Mouse (Mus musculus): ENCODE results near the gene Olfr697.
"Not testable (repeated sequence)": the region's sequence is repeated elsewhere in the genome, so short reads cannot be mapped to it uniquely, and the experiment has no call there.

Gene Olfr697

GRCm38 (mm10) chr7:106742343-106742742 is at the start of gene Olfr697:
Gene Olfr697, minus strand, starts transcription at chr7:106742443.
- DNase-seq (ENCODE audit: low spot score in 2 of 2) = no peak

GRCm38 (mm10) chr7:106788330-106788729 is 46.1 kb upstream of the Olfr697 start:
- no peak for DNase-seq (ENCODE audit: low spot score in 2 of 2)

- not testable (repeated sequence) for DNase-seq (ENCODE audit: low spot score in 2 of 2)
Observed at GRCm38 (mm10) chr7:106761008-106761407, 18.8 kb upstream of the Olfr697 start.

GRCm38 (mm10) chr7:106758800-106759199 is 16.6 kb upstream of the Olfr697 start:
- DNase-seq (ENCODE audit: low spot score in 2 of 2) = peak in 1 of 2 experiments; percentile 9

GRCm38 (mm10) chr7:106755297-106755696 is 13.1 kb upstream of the Olfr697 start, which contains the start of gene Olfr698:
Gene Olfr698, minus strand, starts transcription at chr7:106755397.
- no peak for DNase-seq (ENCODE audit: low spot score in 2 of 2)

GRCm38 (mm10) chr7:106745811-106746210 is 3.6 kb upstream of the Olfr697 start:
- no peak for DNase-seq (ENCODE audit: low spot score in 2 of 2)

- DNase-seq (ENCODE audit: low spot score in 2 of 2) = no peak
Observed at GRCm38 (mm10) chr7:106737028-106737427, 5.2 kb downstream of the Olfr697 start.

GRCm38 (mm10) chr7:106733717-106734116 is 8.5 kb downstream of the Olfr697 start:
- DNase-seq (ENCODE audit: low spot score in 2 of 2) = no peak

- DNase-seq (ENCODE audit: low spot score in 2 of 2) = not testable (repeated sequence)
Observed at GRCm38 (mm10) chr7:106725654-106726053, 16.6 kb downstream of the Olfr697 start.

GRCm38 (mm10) chr7:106716296-106716695 is 25.9 kb downstream of the Olfr697 start, which contains the start of gene Olfr695:
Gene Olfr695, minus strand, starts transcription at chr7:106716396.
- no peak for DNase-seq (ENCODE audit: low spot score in 2 of 2)

GRCm38 (mm10) chr7:106711463-106711862 is 30.8 kb downstream of the Olfr697 start:
- no peak for DNase-seq (ENCODE audit: low spot score in 2 of 2)

- DNase-seq (ENCODE audit: low spot score in 2 of 2) = not testable (repeated sequence)
Observed at GRCm38 (mm10) chr7:106707705-106708104, 34.5 kb downstream of the Olfr697 start.

- no peak for DNase-seq (ENCODE audit: low spot score in 2 of 2)
Observed at GRCm38 (mm10) chr7:106696891-106697290, 45.4 kb downstream of the Olfr697 start.

- no peak for DNase-seq (ENCODE audit: low spot score in 2 of 2)
Observed at GRCm38 (mm10) chr7:106692976-106693375, 49.3 kb downstream of the Olfr697 start.

- no peak for DNase-seq (ENCODE audit: low spot score in 2 of 2)
Observed at GRCm38 (mm10) chr7:106691714-106692113, 50.5 kb downstream of the Olfr697 start, which contains the start of gene Olfr694. Gene Olfr694, minus strand, starts transcription at chr7:106691814.
